Mouse (Mus musculus) G1E (cell line): ENCODE measurements at regions not wholly inside any gene's neighbourhood (a gene's known extent, or its start where the extent isn't known, plus 50 kb on each side); places are given as distances from the start of the nearest gene placed in this dataset.

Experiments used
- CTCF ChIP-seq: IDR thresholded peaks from 2 replicates; pipeline ENCODE4 v1.5.1; 2012; ENCODE audit warnings: low read depth, low read length, inconsistent platforms, mixed read lengths
- GATA1 ChIP-seq: IDR thresholded peaks from 2 replicates; pipeline ENCODE4 v1.6.1; 2012; ENCODE audit warnings: borderline replicate concordance, low read length, inconsistent platforms, mixed read lengths
- GATA2 ChIP-seq: IDR thresholded peaks from 2 replicates; pipeline ENCODE4 v1.6.1; 2012; ENCODE audit warnings: low read depth, low read length, inconsistent platforms, borderline replicate concordance
- POLR2AphosphoS5 ChIP-seq: IDR thresholded peaks from 2 replicates; pipeline ENCODE4 v1.6.1; 2012; ENCODE audit warnings: low read depth, low read length, inconsistent platforms; ENCODE audit not compliant: insufficient replicate concordance

GRCm38 (mm10) chr14:60484996-60485888 lies 112.2 kb downstream of the Amer2 start:
- TF ChIP-seq CTCF, result no peak
- TF ChIP-seq POLR2AphosphoS5, result no peak
- TF ChIP-seq GATA1, result no peak
- no peak for TF ChIP-seq GATA2
